Mouse (Mus musculus): ENCODE data around the gene Rnf103. TPM values are rescaled to one million over a fixed set of nuclear protein-coding genes. Genes with fewer than 3 reads are reported as not detected.

Gene Rnf103
- polyA plus RNA-seq, 1 experiment from 2014 or later: 10.9 TPM

GRCm38 (mm10) chr6:71500575-71500974 lies 6.9 kb downstream of the Rnf103 start:
- no peaks in the 10 kb centered on the region for H3K9me3 ChIP-seq
- no peaks in the 10 kb centered on the region for H3K27me3 ChIP-seq (replicated peaks; ENCODE audit: low read depth, poor library complexity, severe bottlenecking)
- peaks cover 8% of the 10 kb centered on the region for H3K4me1 ChIP-seq
- DNase-seq (ENCODE audit: low spot score): no peak
- no peak overlapping the region for H3K4me3 ChIP-seq
- H3K27ac ChIP-seq (replicated peaks): no peak overlapping the region
- H3K36me3 ChIP-seq (replicated peaks): peaks cover 46% of the 10 kb centered on the region
- 86% methylated on average over 3 of the region's 3 CpGs for WGBS

GRCm38 (mm10) chr6:71503001-71503400 lies 9.3 kb downstream of the Rnf103 start:
- no peaks in the 10 kb centered on the region for H3K9me3 ChIP-seq
- no peak overlapping the region for H3K27ac ChIP-seq (replicated peaks)
- 72% methylated on average over 4 of the region's 4 CpGs for WGBS
- peaks cover 51% of the 10 kb centered on the region for H3K36me3 ChIP-seq (replicated peaks)
- no peaks in the 10 kb centered on the region for H3K4me1 ChIP-seq
- H3K4me3 ChIP-seq: no peak overlapping the region
- no peak for DNase-seq (ENCODE audit: low spot score)
- no peaks in the 10 kb centered on the region for H3K27me3 ChIP-seq (replicated peaks; ENCODE audit: low read depth, poor library complexity, severe bottlenecking)

GRCm38 (mm10) chr6:71503670-71504069 lies 10.0 kb downstream of the Rnf103 start:
- H3K4me3 ChIP-seq: no peak overlapping the region
- no peaks in the 10 kb centered on the region for H3K27me3 ChIP-seq (replicated peaks; ENCODE audit: low read depth, poor library complexity, severe bottlenecking)
- no peak for DNase-seq (ENCODE audit: low spot score)
- peaks cover 51% of the 10 kb centered on the region for H3K36me3 ChIP-seq (replicated peaks)
- no peak overlapping the region for H3K27ac ChIP-seq (replicated peaks)
- H3K4me1 ChIP-seq: no peaks in the 10 kb centered on the region
- no peaks in the 10 kb centered on the region for H3K9me3 ChIP-seq

- Histone ChIP-seq H3K4me1 (no peaks in the 10 kb centered on the region), H3K27ac (replicated peaks) (no peak overlapping the region), H3K4me3 (no peak overlapping the region), H3K36me3 (replicated peaks) (peaks cover 52% of the 10 kb centered on the region), H3K27me3 (replicated peaks; ENCODE audit: low read depth, poor library complexity, severe bottlenecking) (no peaks in the 10 kb centered on the region), H3K9me3 (no peaks in the 10 kb centered on the region)
- WGBS: 88% methylated on average over 4 of the region's 4 CpGs
- DNase-seq (ENCODE audit: low spot score): no peak
Observed at GRCm38 (mm10) chr6:71504091-71504490, 10.4 kb downstream of the Rnf103 start.

- DNase-seq (ENCODE audit: low spot score): no peak
- Histone ChIP-seq H3K27me3 (replicated peaks; ENCODE audit: low read depth, poor library complexity, severe bottlenecking) (no peaks in the 10 kb centered on the region), H3K4me1 (no peaks in the 10 kb centered on the region), H3K4me3 (no peak overlapping the region), H3K27ac (replicated peaks) (no peak overlapping the region), H3K36me3 (replicated peaks) (peaks cover 58% of the 10 kb centered on the region), H3K9me3 (no peaks in the 10 kb centered on the region)
- WGBS: 87% methylated on average over 2 of the region's 2 CpGs
Observed at GRCm38 (mm10) chr6:71505671-71506070, 12.0 kb downstream of the Rnf103 start.

- peaks cover 2% of the 10 kb centered on the region; the same call in 1 of the 2 replicates for H3K36me3 ChIP-seq (replicated peaks)
- DNase-seq (ENCODE audit: low spot score): no peak
- no peak overlapping the region for H3K27ac ChIP-seq (replicated peaks)
- no peaks in the 10 kb centered on the region for H3K4me1 ChIP-seq
- 85% methylated on average over 4 of the region's 4 CpGs for WGBS
- H3K4me3 ChIP-seq: no peak overlapping the region
- H3K27me3 ChIP-seq (replicated peaks; ENCODE audit: low read depth, poor library complexity, severe bottlenecking): no peaks in the 10 kb centered on the region
- no peaks in the 10 kb centered on the region for H3K9me3 ChIP-seq
Observed at GRCm38 (mm10) chr6:71519476-71519875, 25.8 kb downstream of the Rnf103 start.

- DNase-seq (ENCODE audit: low spot score): no peak
- Histone ChIP-seq H3K27me3 (replicated peaks; ENCODE audit: low read depth, poor library complexity, severe bottlenecking) (no peaks in the 10 kb centered on the region), H3K36me3 (replicated peaks) (no peaks in the 10 kb centered on the region), H3K4me1 (no peaks in the 10 kb centered on the region), H3K9me3 (no peaks in the 10 kb centered on the region), H3K4me3 (no peak overlapping the region), H3K27ac (replicated peaks) (no peak overlapping the region)
- WGBS: 66% methylated on average over 3 of the region's 3 CpGs
Observed at GRCm38 (mm10) chr6:71525556-71525955, 31.9 kb downstream of the Rnf103 start.

GRCm38 (mm10) chr6:71527056-71527455 lies 33.4 kb downstream of the Rnf103 start:
- Histone ChIP-seq H3K4me1 (no peaks in the 10 kb centered on the region), H3K27ac (replicated peaks) (no peak overlapping the region), H3K9me3 (no peaks in the 10 kb centered on the region), H3K27me3 (replicated peaks; ENCODE audit: low read depth, poor library complexity, severe bottlenecking) (no peaks in the 10 kb centered on the region), H3K36me3 (replicated peaks) (no peaks in the 10 kb centered on the region), H3K4me3 (no peak overlapping the region)
- WGBS: 88% methylated on average over 10 of the region's 10 CpGs
- DNase-seq (ENCODE audit: low spot score): no peak

GRCm38 (mm10) chr6:71527826-71528225 lies 34.1 kb downstream of the Rnf103 start:
- Histone ChIP-seq H3K9me3 (no peaks in the 10 kb centered on the region), H3K36me3 (replicated peaks) (no peaks in the 10 kb centered on the region), H3K27ac (replicated peaks) (no peak overlapping the region), H3K4me3 (no peak overlapping the region), H3K27me3 (replicated peaks; ENCODE audit: low read depth, poor library complexity, severe bottlenecking) (no peaks in the 10 kb centered on the region), H3K4me1 (no peaks in the 10 kb centered on the region)
- 88% methylated on average over 9 of the region's 9 CpGs for WGBS
- DNase-seq (ENCODE audit: low spot score): no peak

- Histone ChIP-seq H3K27ac (replicated peaks) (no peak overlapping the region), H3K36me3 (replicated peaks) (no peaks in the 10 kb centered on the region), H3K27me3 (replicated peaks; ENCODE audit: low read depth, poor library complexity, severe bottlenecking) (no peaks in the 10 kb centered on the region), H3K4me1 (no peaks in the 10 kb centered on the region), H3K4me3 (no peak overlapping the region), H3K9me3 (no peaks in the 10 kb centered on the region)
- no peak for DNase-seq (ENCODE audit: low spot score)
- 88% methylated on average over 8 of the region's 8 CpGs for WGBS
Observed at GRCm38 (mm10) chr6:71530176-71530575, 36.5 kb downstream of the Rnf103 start.

- Histone ChIP-seq H3K4me1 (no peaks in the 10 kb centered on the region), H3K9me3 (no peaks in the 10 kb centered on the region), H3K4me3 (no peak overlapping the region), H3K27me3 (replicated peaks; ENCODE audit: low read depth, poor library complexity, severe bottlenecking) (no peaks in the 10 kb centered on the region), H3K36me3 (replicated peaks) (no peaks in the 10 kb centered on the region), H3K27ac (replicated peaks) (no peak overlapping the region)
- no peak for DNase-seq (ENCODE audit: low spot score)
Observed at GRCm38 (mm10) chr6:71537286-71537685, 43.6 kb downstream of the Rnf103 start.

GRCm38 (mm10) chr6:71543686-71544499 lies 50.2 kb downstream of the Rnf103 start, which contains the start of gene Chmp3:
TSS of gene Chmp3 (plus strand) at chr6:71543797.
- H3K4me1 ChIP-seq: peaks cover 10% of the 10 kb centered on the region
- no peaks in the 10 kb centered on the region for H3K9me3 ChIP-seq
- whole genome bisulfite sequencing: under 1% methylated on average over 59 of the region's 59 CpGs
- peaks cover 6% of the 10 kb centered on the region; the same call in 1 of the 2 replicates for H3K36me3 ChIP-seq (replicated peaks)
- H3K4me3 ChIP-seq: peak within 1 kb of the TSS; percentile 88
- H3K27me3 ChIP-seq (replicated peaks; ENCODE audit: low read depth, poor library complexity, severe bottlenecking): no peaks in the 10 kb centered on the region
- H3K27ac ChIP-seq (replicated peaks): peak within 1 kb of the TSS; percentile 100
- peak; percentile 94 for DNase-seq (ENCODE audit: low spot score)

- H3K27me3 ChIP-seq (replicated peaks; ENCODE audit: low read depth, poor library complexity, severe bottlenecking): no peaks in the 10 kb centered on the region
- H3K9me3 ChIP-seq: no peaks in the 10 kb centered on the region
- H3K4me1 ChIP-seq: no peaks in the 10 kb centered on the region
- H3K27ac ChIP-seq (replicated peaks): no peak overlapping the region
- peaks cover 8% of the 10 kb centered on the region for H3K36me3 ChIP-seq (replicated peaks)
- DNase-seq (ENCODE audit: low spot score): no peak
- WGBS: 98% methylated on average over 2 of the region's 2 CpGs
- H3K4me3 ChIP-seq: no peak overlapping the region
Observed at GRCm38 (mm10) chr6:71555507-71555951, 61.8 kb downstream of the Rnf103 start.

All from embryonic facial prominence, embryonic 10.5 days (tissue).